Mouse (Mus musculus) lung, adult 2 months (tissue): ENCODE measurements around the gene Camk2g.

Source experiments
- CTCF ChIP-seq: fragments of 200-500 bp; IDR thresholded peaks from 2 replicates; pipeline ENCODE4 v1.5.1; 2011; ENCODE audit warnings: mild to moderate bottlenecking, low read length, control low read depth; ENCODE audit not compliant: insufficient read depth
- POLR2A ChIP-seq: fragments of 200-500 bp; IDR thresholded peaks from 2 replicates; pipeline ENCODE4 v1.6.1; 2011; ENCODE audit warnings: low read depth, mild to moderate bottlenecking, control low read depth, low read length, borderline replicate concordance; ENCODE audit errors: extremely low read depth

- TF ChIP-seq CTCF (no peak), POLR2A (no peak)
Measured at GRCm38 (mm10) chr14:20788151-20788550, 5.7 kb downstream of the Camk2g start.
